Mouse (Mus musculus) brain, embryonic 14.5 days (tissue): ENCODE measurements around the gene Fam174b. TPM values are rescaled to one million over a fixed set of nuclear protein-coding genes. Genes with fewer than 3 reads are reported as not detected.

ENCODE experiments used
- DNase-seq: peaks from one replicate; pipeline ENCODE4 v3.0.0-alpha.2; 2011; ENCODE audit warnings: low read depth
- CTCF ChIP-seq: fragments of 200-500 bp; IDR thresholded peaks from 2 replicates; pipeline ENCODE4 v1.5.1; 2012; ENCODE audit warnings: inconsistent platforms, mild to moderate bottlenecking, moderate library complexity, borderline replicate concordance; ENCODE audit not compliant: insufficient read depth, insufficient read length; ENCODE audit errors: extremely low read depth
- POLR2A ChIP-seq: fragments of 200-500 bp; IDR thresholded peaks from 2 replicates; pipeline ENCODE4 v1.6.1; 2012; ENCODE audit warnings: mild to moderate bottlenecking, inconsistent platforms, borderline replicate concordance; ENCODE audit not compliant: poor library complexity, insufficient read depth, insufficient read length, severe bottlenecking; ENCODE audit errors: extremely low read depth
- polyA plus RNA-seq: library from polyadenylated mRNA; depleted of rRNA; stranded (reverse); fragments of >200 nt; gene quantifications from 2 replicates; pipeline ENCODE4 v1.2.3, GENCODE M21; 2012; rRNA removed

Gene Fam174b
- polyA plus RNA-seq, 1 experiment, result 23.7 TPM

DNA sequence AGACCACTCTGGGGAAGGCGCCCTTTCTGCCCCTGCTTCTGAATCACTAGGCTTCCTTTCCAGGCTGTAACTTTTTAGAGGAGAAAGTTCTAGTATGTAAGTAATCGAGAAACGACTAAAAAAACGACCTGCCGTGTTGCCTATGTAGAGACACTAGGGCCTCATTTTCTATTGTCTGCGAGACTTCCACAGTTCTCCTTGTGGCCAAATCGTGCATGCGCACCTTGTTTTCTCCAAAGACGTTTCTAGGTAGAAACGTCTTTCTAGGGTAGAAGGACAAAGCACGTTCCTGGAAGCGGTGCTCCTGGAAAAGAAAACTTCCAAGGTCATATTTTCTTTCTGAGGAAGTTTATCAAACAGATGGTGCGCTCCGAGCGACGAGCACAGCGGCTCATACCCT, 79.3 kb downstream of the Fam174b start:
- no peak for DNase-seq

More for the DNA sequence above, 79.3 kb downstream of the Fam174b start:
- peak; percentile 35; the same call in 1 of the 2 replicates for TF ChIP-seq CTCF
- no peak for TF ChIP-seq POLR2A

Other genes starting within 250 kb of the Fam174b start
- gene Chd2, start 198.5 kb upstream of the Fam174b start, polyA plus RNA-seq, result 51.8 and 54.9 TPM in 2 replicates